Mouse (Mus musculus) lung, postnatal 36 days (tissue): Measurements from ENCODE around the gene C1ql1.
A peak's percentile ranks its signal among the peaks of the same experiment; 100 is the strongest.
"Not testable (repeated sequence)": the region's sequence is repeated elsewhere in the genome, so short reads cannot be mapped to it uniquely, and the experiment has no call there.

ENCODE experiments used
- DNase-seq: peaks from one replicate; pipeline ENCODE4 v3.0.0; 2022; ENCODE audit warnings: mixed read lengths

The C1ql1 gene

GRCm38 (mm10) chr11:102946265-102946991 is at the start of gene C1ql1:
TSS of gene C1ql1 (minus strand) at chr11:102946688.
- peak; percentile 89 for DNase-seq

GRCm38 (mm10) chr11:102994952-102995351 is 48.5 kb upstream of the C1ql1 start:
- DNase-seq, result no peak

- no peak for DNase-seq
Observed at GRCm38 (mm10) chr11:102993420-102994029, 47.0 kb upstream of the C1ql1 start.

- DNase-seq, result peak; percentile 85
Observed at GRCm38 (mm10) chr11:102992940-102993339, 46.5 kb upstream of the C1ql1 start.

- DNase-seq, result no peak
Observed at GRCm38 (mm10) chr11:102991681-102992080, 45.2 kb upstream of the C1ql1 start.

- no peak for DNase-seq
Observed at GRCm38 (mm10) chr11:102990152-102990663, 43.7 kb upstream of the C1ql1 start.

GRCm38 (mm10) chr11:102989641-102990151 is 43.2 kb upstream of the C1ql1 start:
- no peak for DNase-seq

- DNase-seq, result no peak
Observed at GRCm38 (mm10) chr11:102985160-102985559, 38.7 kb upstream of the C1ql1 start.

GRCm38 (mm10) chr11:102984615-102985014 is 38.1 kb upstream of the C1ql1 start:
- no peak for DNase-seq

- DNase-seq, result no peak
Observed at GRCm38 (mm10) chr11:102984086-102984485, 37.6 kb upstream of the C1ql1 start.

- no peak for DNase-seq
Observed at GRCm38 (mm10) chr11:102981151-102981890, 34.8 kb upstream of the C1ql1 start.

- DNase-seq, result peak; percentile 52
Observed at GRCm38 (mm10) chr11:102978052-102978666, 31.7 kb upstream of the C1ql1 start.

- DNase-seq, result not testable (repeated sequence)
Observed at GRCm38 (mm10) chr11:102975966-102976365, 29.5 kb upstream of the C1ql1 start.

- no peak for DNase-seq
Observed at GRCm38 (mm10) chr11:102972326-102972725, 25.8 kb upstream of the C1ql1 start.

GRCm38 (mm10) chr11:102971604-102972003 is 25.1 kb upstream of the C1ql1 start:
- no peak for DNase-seq

- peak; percentile 25 for DNase-seq
Observed at GRCm38 (mm10) chr11:102964547-102965091, 18.1 kb upstream of the C1ql1 start.

- DNase-seq, result no peak
Observed at GRCm38 (mm10) chr11:102963855-102964546, 17.5 kb upstream of the C1ql1 start.

GRCm38 (mm10) chr11:102963246-102963854 is 16.9 kb upstream of the C1ql1 start:
- DNase-seq, result no peak

- DNase-seq, result no peak
Observed at GRCm38 (mm10) chr11:102962861-102963245, 16.4 kb upstream of the C1ql1 start.

GRCm38 (mm10) chr11:102961082-102961481 is 14.6 kb upstream of the C1ql1 start:
- no peak for DNase-seq

- no peak for DNase-seq
Observed at GRCm38 (mm10) chr11:102958870-102959269, 12.4 kb upstream of the C1ql1 start.
